8 mouse cellular contexts compared by ENCODE assay signal in the genomic region with DNA sequence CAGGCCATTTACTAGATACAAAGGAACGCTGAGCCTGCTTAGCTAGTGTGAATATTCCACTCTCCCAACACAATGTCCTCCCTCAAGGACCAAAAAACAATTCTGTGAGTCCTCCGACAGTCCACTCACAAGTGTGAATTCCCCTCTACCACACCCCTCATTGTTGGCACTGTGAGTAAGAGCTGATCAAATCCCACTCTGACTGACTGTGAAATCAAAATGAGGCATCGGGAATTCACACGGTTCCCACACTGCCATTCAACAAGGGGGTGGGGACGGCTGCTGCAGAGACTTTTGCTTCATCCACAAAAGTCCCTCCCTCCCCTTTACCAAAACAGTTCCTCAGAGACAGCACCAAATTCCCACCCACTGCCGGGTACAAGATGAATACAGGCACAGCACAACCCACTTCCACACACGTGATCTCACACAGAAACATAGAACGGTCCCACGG. TPM values are rescaled to one million over a fixed set of nuclear protein-coding genes. Genes with fewer than 3 reads are reported as not detected.
DNase-seq lines count a peak whose midpoint lies in the region; ATAC-seq and TF ChIP-seq lines count a peak whose summit lies in the region.

No protein-coding gene starts in this region.

- H3K27me3 ChIP-seq in kidney, postnatal 0 days (ENCODE audit: insufficient read depth, low read length): no peaks in the 10 kb centered on the region
- no peaks in the 10 kb centered on the region for H3K27me3 ChIP-seq in hindbrain, embryonic 10.5 days (ENCODE audit: insufficient read depth, poor library complexity, severe bottlenecking)
- no peaks in the 10 kb centered on the region for H3K27me3 ChIP-seq in myocyte (ENCODE audit: control insufficient read depth, insufficient read depth, insufficient read length)
- no peaks in the 10 kb centered on the region for H3K27me3 ChIP-seq in thymus, adult 2 months (ENCODE audit: control insufficient read depth, insufficient read depth, low read length)

- peak overlapping the region; percentile 6; the same call in 1 of the 2 replicates for H3K4me2 ChIP-seq in kidney, postnatal 0 days (ENCODE audit: low read length)
- peak overlapping the region; percentile 69 for H3K4me2 ChIP-seq in myocyte (ENCODE audit: low read depth)

- H3ac ChIP-seq in myocyte (ENCODE audit: control insufficient read depth, insufficient read length): no peak overlapping the region

- WGBS in kidney, postnatal 0 days: 41% methylated on average over 9 of the region's 9 CpGs
- WGBS in hindbrain, embryonic 10.5 days: 41% methylated on average over 9 of the region's 9 CpGs
- 83% methylated on average over 9 of the region's 9 CpGs for WGBS in thymus, adult 2 months

- H3K9me3 ChIP-seq in kidney, postnatal 0 days (replicated peaks; ENCODE audit: low read length): no peaks in the 10 kb centered on the region
- no peaks in the 10 kb centered on the region for H3K9me3 ChIP-seq in hindbrain, embryonic 10.5 days

- no peak overlapping the region for H3K9ac ChIP-seq in kidney, postnatal 0 days (ENCODE audit: low read depth, low read length)

- no peaks in the 10 kb centered on the region for H3K36me3 ChIP-seq in kidney, postnatal 0 days (ENCODE audit: insufficient read depth, low read length)
- peaks cover 3% of the 10 kb centered on the region; the same call in 1 of the 2 replicates for H3K36me3 ChIP-seq in hindbrain, embryonic 10.5 days
- H3K36me3 ChIP-seq in myocyte (ENCODE audit: control insufficient read depth, insufficient read depth): no peaks in the 10 kb centered on the region
- no peaks in the 10 kb centered on the region for H3K36me3 ChIP-seq in thymus, adult 2 months (ENCODE audit: control insufficient read depth, insufficient read depth, low read length)

- no peak for TF ChIP-seq POLR2A in myocyte (IDR thresholded peaks at IDR 0.05; ENCODE audit: insufficient read length, low read depth)
- TF ChIP-seq POLR2A in thymus, adult 2 months (IDR thresholded peaks at IDR 0.05; ENCODE audit: control insufficient read depth, extremely low read depth, insufficient read depth, low read length, poor library complexity): no peak

- H3K27ac ChIP-seq in kidney, postnatal 0 days: no peak overlapping the region
- peak overlapping the region; percentile 57 for H3K27ac ChIP-seq in hindbrain, embryonic 10.5 days
- no peak overlapping the region for H3K27ac ChIP-seq in thymus, adult 2 months (ENCODE audit: control insufficient read depth, insufficient read depth, low read length)

- no peak overlapping the region for H3K4me3 ChIP-seq in kidney, postnatal 0 days (replicated peaks; ENCODE audit: low read depth, low read length)
- H3K4me3 ChIP-seq in hindbrain, embryonic 10.5 days: peak overlapping the region; percentile 9; the same call in 1 of the 2 replicates
- H3K4me3 ChIP-seq in myocyte: no peak overlapping the region
- H3K4me3 ChIP-seq in thymus, adult 2 months (ENCODE audit: control insufficient read depth, insufficient read depth, low read length): no peak overlapping the region

- no peak for TF ChIP-seq CTCF in kidney, postnatal 0 days (IDR thresholded peaks at IDR 0.05; ENCODE audit: low read depth)
- TF ChIP-seq CTCF in thymus, adult 2 months (IDR thresholded peaks at IDR 0.05; ENCODE audit: borderline replicate concordance, control insufficient read depth, extremely low read depth, insufficient read depth, low read length, poor library complexity): no peak

- ATAC-seq in kidney, postnatal 0 days (replicated peaks; ENCODE audit: low FRiP score, low read depth): no peak

- no peak for DNase-seq in kidney, postnatal 0 days (ENCODE audit: low spot score)
- no peak for DNase-seq in kidney, postnatal 14 days
- DNase-seq in T-cell, adult 2 months (ENCODE audit: low spot score): peak; percentile 40
- DNase-seq in hindbrain, embryonic 10.5 days (ENCODE audit: low spot score): peak; percentile 29
- no peak for DNase-seq in urinary bladder, adult 2 months (ENCODE audit: low spot score)
- DNase-seq in urinary bladder, postnatal 36 days (ENCODE audit: low spot score in 2 of 2): no peak
- DNase-seq in thymus, adult 2 months: no peak

- H3K4me1 ChIP-seq in kidney, postnatal 0 days (replicated peaks; ENCODE audit: insufficient read depth, low read length): peaks cover 12% of the 10 kb centered on the region; the same call in 1 of the 2 replicates
- peaks cover 34% of the 10 kb centered on the region for H3K4me1 ChIP-seq in hindbrain, embryonic 10.5 days (replicated peaks)
- peaks cover 36% of the 10 kb centered on the region for H3K4me1 ChIP-seq in thymus, adult 2 months (replicated peaks; ENCODE audit: control insufficient read depth, insufficient read depth, low read length)

- H3K79me2 ChIP-seq in myocyte (ENCODE audit: control insufficient read depth, insufficient read depth): peaks cover 22% of the 10 kb centered on the region

TF ChIP-seq in myocyte, 11 proteins besides CTCF, POLR2A, EP300 and RAD21:
- TF ChIP-seq USF1 (IDR thresholded peaks at IDR 0.05; ENCODE audit: low read depth) (no peak), REST (IDR thresholded peaks at IDR 0.05; ENCODE audit: insufficient read depth, insufficient read length) (no peak), MYOG (IDR thresholded peaks at IDR 0.05; ENCODE audit: control insufficient read depth in 1 of 3, insufficient read depth in 1 of 3, insufficient read length in 2 of 3, low read depth in 2 of 3) (no peak), TCF3 (IDR thresholded peaks at IDR 0.05; ENCODE audit: insufficient read length, low read depth) (no peak), MAX (IDR thresholded peaks at IDR 0.05; ENCODE audit: low read depth) (no peak)

RNA-seq across cellular contexts. Expression of a gene that starts 8.7 kb away (rescaled TPM):
- 17.5 and 20.3 TPM in 2 replicates for polyA plus RNA-seq in kidney, postnatal 0 days (2015; fragmentation: Nextera tagmentation; extraction: Ambion mirVana)
- polyA plus RNA-seq in hindbrain, embryonic 10.5 days (2016; fragmentation: Nextera tagmentation; extraction: Ambion mirVana): 14.2 and 14.7 TPM in 2 replicates
- 34.5 TPM for polyA plus RNA-seq in myocyte (2012; fragmentation: generic; extraction: Trizol)
- polyA plus RNA-seq in urinary bladder, adult 2 months (2012; rRNA removed): 19.5 and 25.0 TPM in 2 replicates
- 114 and 121 TPM in 2 replicates for polyA plus RNA-seq in thymus, adult 2 months (2012; rRNA removed)

RNA-seq across cellular contexts. Expression of a gene that starts 51.8 kb away (rescaled TPM):
- polyA plus RNA-seq in kidney, postnatal 0 days (2015; fragmentation: Nextera tagmentation; extraction: Ambion mirVana): 1,362 and 1,474 TPM in 2 replicates
- 108 and 121 TPM in 2 replicates for polyA plus RNA-seq in hindbrain, embryonic 10.5 days (2016; fragmentation: Nextera tagmentation; extraction: Ambion mirVana)
- polyA plus RNA-seq in myocyte (2012; fragmentation: generic; extraction: Trizol): 9.4 TPM
- 53.0 and 110 TPM in 2 replicates for polyA plus RNA-seq in urinary bladder, adult 2 months (2012; rRNA removed)
- polyA plus RNA-seq in thymus, adult 2 months (2012; rRNA removed): 120 and 133 TPM in 2 replicates

Comparison
In these comparisons a context has a peak if more than half of its experiments do, and no peak if none do; other contexts are left out.
1. DNase-seq: peak in T-cell, adult 2 months (single experiment) and hindbrain, embryonic 10.5 days (single experiment); none in kidney, postnatal 0 days (single experiment), kidney, postnatal 14 days (single experiment), urinary bladder, adult 2 months (single experiment), urinary bladder, postnatal 36 days (0 of 2) and thymus, adult 2 months (single experiment).
2. RNA of a gene that starts 51.8 kb away (polyA plus RNA-seq): 1,362 to 1,474 TPM in kidney, postnatal 0 days; 120 to 133 TPM in thymus, adult 2 months, 108 to 121 TPM in hindbrain, embryonic 10.5 days, 53.0 to 110 TPM in urinary bladder, adult 2 months and 9.4 TPM in myocyte (single experiment); every median in the first group is over 10 times any median in the second.